Mouse (Mus musculus): ENCODE results near the gene Dst. TPM values are rescaled to one million over a fixed set of nuclear protein-coding genes. Genes with fewer than 3 reads are reported as not detected.
A peak's percentile ranks its signal among the peaks of the same experiment; 100 is the strongest.

Dst gene
- total RNA-seq, 2 experiments from 2014 or later: 0.31 to 0.49 TPM

GRCm38 (mm10) chr1:34016780-34017179 is 108.8 kb downstream of the Dst start:
- ATAC-seq (replicated peaks; ENCODE audit: poor library complexity, severe bottlenecking): no peak

DNA sequence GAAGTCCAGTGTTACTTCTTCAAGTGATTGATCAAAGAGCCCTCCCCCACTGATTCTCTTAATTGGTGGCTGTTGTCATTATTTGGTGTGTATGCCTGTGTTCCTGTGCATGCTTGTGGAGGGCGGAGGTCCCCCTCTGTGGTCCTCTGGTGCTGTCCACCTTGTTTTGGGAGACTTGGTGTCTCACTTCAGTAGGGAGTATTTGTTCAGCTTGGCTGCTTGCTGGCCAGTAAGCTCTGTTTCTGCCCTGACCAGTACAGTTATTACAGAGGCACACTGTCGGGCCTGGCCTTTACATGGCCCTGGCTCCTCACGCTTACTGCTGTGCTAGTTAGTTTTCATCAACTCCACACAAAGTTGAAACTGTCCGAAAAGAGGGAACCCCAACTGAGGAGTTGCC is 109.3 kb downstream of the Dst start:
- no peak for ATAC-seq (replicated peaks; ENCODE audit: poor library complexity, severe bottlenecking)

GRCm38 (mm10) chr1:34020599-34020998 is 112.6 kb downstream of the Dst start:
- no peak for ATAC-seq (replicated peaks; ENCODE audit: poor library complexity, severe bottlenecking)

DNA sequence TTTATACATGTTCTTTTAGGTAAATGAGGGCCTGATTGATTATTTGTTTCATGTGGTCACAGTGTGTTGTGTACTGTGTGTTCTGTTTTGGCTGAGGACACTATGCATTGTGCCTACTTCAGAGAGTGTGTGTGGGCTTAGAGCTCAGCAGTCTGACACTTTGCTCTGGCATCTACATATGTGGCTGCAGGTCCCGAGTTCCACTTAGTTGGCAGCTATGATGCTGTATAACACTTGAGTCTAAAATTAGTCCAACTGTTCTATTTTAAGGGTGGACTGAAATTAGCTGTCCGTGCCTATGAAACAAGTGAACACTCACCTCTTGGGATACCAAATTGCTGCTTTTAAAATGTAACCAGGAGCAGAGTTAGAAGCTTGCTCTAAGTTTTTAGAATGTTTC is 113.5 kb downstream of the Dst start:
- no peak for ATAC-seq (replicated peaks; ENCODE audit: poor library complexity, severe bottlenecking)

DNA sequence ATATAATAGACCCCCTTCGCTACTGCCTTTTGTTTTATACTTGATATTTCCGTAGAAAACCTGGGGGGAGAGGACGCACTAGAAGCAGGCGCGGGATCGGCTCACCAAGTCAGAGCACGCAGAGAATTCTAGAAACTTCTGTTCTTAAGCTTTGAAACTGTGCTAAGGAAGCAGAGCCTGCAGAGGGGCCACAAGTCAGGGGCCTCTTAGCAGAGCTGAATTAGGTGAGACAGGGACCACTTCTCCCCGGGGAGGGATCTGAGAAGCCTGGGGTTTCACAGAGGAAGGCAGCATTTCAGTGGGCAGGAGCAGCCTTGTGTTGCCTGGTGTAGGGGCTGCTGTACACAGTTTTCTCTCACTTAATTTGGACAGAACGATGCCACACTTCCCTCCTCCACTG is 115.1 kb downstream of the Dst start:
- no peak for ATAC-seq (replicated peaks; ENCODE audit: poor library complexity, severe bottlenecking)

DNA sequence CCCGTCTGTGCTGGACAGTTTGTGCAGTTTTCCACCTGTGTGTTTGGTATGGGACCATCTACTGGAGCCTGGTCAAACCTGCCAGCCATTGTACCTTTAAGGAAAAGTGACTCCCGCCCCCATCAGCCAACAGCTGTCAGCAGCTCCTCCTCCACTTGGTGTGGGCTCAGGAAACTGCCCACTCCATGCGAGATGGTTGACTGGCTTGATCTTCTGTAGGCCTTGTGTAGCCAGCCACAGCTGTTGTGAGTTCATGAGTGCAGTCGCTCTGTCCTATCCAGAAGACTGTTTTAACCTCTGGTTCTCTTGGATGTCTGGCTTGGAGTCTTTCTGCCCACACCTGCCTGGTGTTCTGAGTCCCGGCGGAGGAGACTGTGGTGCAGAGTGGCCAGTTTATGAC is 117.9 kb downstream of the Dst start:
- ATAC-seq (replicated peaks; ENCODE audit: poor library complexity, severe bottlenecking): no peak

DNA sequence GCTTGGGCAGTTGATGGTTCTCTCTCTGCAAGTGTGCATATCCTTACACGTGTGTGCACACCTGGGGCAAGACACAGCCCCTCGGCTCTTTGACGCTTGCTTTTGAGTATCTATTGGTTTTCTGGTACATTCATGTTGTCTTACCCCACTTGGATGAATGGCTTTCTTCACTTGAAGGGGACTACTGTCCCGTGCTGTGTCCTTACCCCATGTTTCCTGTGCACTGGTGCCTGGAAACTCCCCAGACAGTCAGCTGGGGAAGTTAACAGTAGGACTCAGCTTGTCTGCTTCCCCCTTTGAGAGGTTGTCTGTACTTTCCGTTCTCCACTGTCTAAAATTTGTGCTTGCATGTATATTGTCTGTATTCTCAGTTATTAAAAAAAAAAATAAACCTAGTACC is 120.7 kb downstream of the Dst start:
- ATAC-seq (replicated peaks; ENCODE audit: poor library complexity, severe bottlenecking): peak; percentile 56

DNA sequence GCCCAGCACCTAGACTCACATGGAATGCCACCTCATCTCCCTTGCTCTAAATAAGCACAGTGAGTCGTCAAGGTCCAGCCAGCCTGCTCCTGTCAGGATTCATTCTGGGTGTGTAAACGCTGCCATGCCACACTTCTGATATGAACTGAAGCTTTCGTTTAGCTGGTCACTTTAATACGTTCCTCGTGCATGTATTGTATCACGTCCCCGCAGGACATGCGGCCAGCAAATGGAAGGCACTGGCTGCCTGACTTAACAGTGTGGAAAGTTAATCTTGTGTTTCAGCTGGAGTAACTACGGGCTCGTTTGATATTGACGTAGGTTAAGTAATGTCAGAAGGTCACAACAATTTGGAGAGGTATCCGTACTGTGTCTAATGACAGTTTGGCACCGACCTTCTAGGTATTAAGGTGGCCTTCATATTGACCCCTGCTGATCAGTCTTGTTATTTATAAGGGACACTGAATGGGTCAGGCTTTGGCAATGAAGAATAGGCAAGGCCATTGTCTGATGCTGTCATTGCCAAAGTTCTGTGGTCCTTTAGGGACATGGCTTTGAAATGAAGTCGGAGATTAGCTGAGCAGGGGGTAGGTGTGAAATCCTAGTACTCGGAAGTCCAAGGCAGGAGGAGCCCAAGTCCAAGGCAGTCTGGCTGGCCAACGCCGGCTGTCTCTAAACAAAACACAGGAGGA is 122.5 kb downstream of the Dst start:
- no peak for ATAC-seq (replicated peaks; ENCODE audit: poor library complexity, severe bottlenecking)

GRCm38 (mm10) chr1:34033052-34033451 is 125.0 kb downstream of the Dst start:
- no peak for ATAC-seq (replicated peaks; ENCODE audit: poor library complexity, severe bottlenecking)

- no peak for ATAC-seq (replicated peaks; ENCODE audit: poor library complexity, severe bottlenecking)
Observed at GRCm38 (mm10) chr1:34033478-34033877, 125.5 kb downstream of the Dst start.

GRCm38 (mm10) chr1:34033958-34034357 is 125.9 kb downstream of the Dst start:
- ATAC-seq (replicated peaks; ENCODE audit: poor library complexity, severe bottlenecking): no peak

DNA sequence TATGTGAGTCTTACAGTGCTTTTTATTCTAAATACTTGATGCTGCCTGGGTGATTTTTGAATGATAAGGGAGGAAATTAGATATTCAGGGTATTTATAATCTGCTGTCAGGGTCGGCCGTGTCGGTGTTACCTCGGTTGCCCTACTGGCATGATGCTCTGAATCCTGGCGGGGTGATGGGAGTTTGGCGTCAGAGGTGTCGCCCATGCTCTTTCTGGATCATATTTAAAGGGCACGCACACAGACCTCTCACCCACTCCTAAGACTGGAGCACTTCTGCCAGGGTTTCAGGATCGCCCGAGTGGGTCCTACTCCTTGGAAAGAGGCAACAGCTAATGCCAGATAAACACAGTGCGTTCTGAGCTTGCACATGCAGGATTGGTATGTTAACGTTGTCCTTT is 128.1 kb downstream of the Dst start:
- ATAC-seq (replicated peaks; ENCODE audit: poor library complexity, severe bottlenecking): no peak

DNA sequence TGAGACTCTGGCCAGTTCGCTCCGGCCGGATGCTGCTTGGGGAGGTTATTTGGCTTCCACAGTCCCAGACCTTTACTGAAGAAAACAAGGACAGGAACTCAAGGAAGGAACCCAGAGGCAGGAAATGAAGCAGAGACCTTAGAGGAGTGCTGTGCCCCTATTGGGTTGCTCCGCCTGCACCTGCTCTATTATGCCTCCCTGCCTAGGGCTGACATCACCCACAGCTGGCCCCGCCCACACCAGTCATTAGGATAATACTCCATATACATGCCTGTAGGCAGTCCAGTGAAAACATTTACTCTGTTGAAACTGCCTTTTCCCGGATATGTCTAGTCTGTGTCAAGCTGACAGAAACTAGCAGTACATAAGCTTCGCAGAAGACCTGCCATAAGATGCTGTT is 130.5 kb downstream of the Dst start:
- ATAC-seq (replicated peaks; ENCODE audit: poor library complexity, severe bottlenecking): no peak

DNA sequence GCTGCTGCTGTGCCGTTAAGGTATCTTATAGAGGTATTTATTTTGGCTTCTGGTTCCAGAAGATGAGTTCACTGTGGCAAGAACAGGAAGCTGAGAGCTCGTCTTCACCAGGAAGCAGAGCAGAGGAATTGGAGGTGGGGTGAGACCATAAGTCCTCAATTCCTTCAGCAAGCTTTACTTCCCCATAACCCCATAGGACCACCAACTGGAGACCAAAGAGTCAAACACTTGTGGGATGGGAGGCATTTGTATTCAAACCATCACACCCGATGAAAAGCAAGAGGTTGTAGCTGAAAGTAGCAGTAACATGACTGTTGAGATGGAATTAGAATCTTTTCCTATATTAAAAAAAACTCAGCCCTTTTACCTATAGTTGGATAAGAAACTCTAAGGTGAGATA is 132.0 kb downstream of the Dst start:
- ATAC-seq (replicated peaks; ENCODE audit: poor library complexity, severe bottlenecking): no peak

- ATAC-seq (replicated peaks; ENCODE audit: poor library complexity, severe bottlenecking): no peak
Observed at GRCm38 (mm10) chr1:34040901-34041721, 133.1 kb downstream of the Dst start.

GRCm38 (mm10) chr1:34042299-34042698 is 134.3 kb downstream of the Dst start:
- ATAC-seq (replicated peaks; ENCODE audit: poor library complexity, severe bottlenecking): no peak

DNA sequence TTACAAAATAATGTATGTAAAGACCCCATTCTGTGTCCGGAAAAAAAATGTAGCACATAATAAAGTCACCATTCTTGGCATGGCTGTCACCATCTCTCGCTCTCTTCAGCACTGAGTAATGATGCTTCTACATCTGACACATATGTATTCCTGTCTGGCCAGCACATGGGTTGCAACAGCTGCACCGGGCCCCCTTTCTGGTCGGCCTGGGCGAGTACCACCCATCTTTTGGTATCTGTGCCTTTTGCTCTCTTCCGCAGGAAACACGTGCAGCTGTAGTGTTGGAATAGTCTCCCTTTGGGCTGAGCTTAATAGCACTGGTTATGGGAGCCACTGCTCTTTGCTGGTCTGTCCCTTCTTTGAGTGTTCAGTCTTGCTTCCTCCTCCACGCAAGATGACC is 135.3 kb downstream of the Dst start:
- no peak for ATAC-seq (replicated peaks; ENCODE audit: poor library complexity, severe bottlenecking)

- ATAC-seq (replicated peaks; ENCODE audit: poor library complexity, severe bottlenecking): no peak
Observed at GRCm38 (mm10) chr1:34043836-34044550, 136.0 kb downstream of the Dst start.

DNA sequence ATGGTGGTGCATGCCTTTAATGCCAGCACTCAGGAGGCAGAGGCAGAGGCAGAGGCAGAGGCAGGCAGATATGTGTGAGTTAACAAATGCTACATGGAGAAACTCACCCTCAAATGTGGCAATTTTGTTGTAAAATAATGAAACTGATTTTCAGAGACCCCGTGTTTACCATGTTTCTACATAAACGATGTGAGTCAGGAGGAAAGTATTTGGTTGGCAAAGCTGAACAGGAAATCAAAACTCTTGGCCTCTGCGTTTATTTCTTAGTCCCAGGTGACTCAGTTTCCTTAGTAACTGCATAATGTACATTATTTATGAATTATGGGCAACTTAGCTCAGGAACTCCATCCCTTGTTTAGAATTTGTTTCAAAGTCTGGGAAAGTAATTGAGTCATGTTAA is 136.7 kb downstream of the Dst start:
- ATAC-seq (replicated peaks; ENCODE audit: poor library complexity, severe bottlenecking): no peak

DNA sequence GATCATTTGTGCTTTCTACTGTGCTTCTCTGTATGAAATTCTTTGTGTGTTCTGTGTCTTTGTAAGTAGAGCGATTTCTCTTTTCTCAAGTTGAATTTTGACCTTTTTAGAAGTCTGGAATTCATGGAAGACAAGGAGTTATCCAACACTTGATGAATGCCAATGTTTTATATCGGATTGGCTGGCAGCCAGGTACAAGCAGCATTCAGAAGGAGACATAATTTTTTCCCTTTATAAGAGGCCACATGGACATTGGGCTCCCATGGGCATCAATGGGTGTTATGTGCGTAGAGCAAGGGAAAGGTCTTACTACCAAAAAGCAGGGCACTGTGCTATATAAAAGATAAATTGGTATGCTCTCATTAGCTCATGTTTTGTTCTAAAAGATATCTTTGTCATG is 139.3 kb downstream of the Dst start:
- ATAC-seq (replicated peaks; ENCODE audit: poor library complexity, severe bottlenecking): no peak

DNA sequence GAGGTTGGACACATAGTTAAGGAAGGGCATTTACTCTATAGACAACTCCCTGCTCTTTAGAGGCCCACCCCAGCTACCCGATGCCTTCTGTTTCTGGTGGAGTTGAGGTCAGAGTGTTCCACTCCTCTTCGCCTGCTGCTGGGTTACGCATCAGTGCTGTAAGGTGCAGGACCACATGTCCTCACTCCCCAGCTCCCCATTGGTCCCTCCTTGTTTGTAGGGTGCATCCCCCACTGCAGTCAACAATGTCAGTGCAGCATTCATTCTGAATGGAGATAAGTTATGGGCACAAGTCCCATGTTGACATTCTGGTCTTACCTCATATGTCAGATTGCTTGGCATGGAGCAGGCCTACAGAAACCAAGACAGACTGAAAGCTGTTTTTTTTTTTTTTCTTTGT is 143.2 kb downstream of the Dst start:
- ATAC-seq (replicated peaks; ENCODE audit: poor library complexity, severe bottlenecking): no peak

Measured in granulocyte monocyte progenitor cell, adult 5-6 weeks (primary cell).